Mouse (Mus musculus) spleen, postnatal 36 days (tissue): Measurements from ENCODE around the gene Ndufs8.

ENCODE experiments used
- DNase-seq, 2 experiments: peaks; one replicate each; pipeline ENCODE4 v3.0.0; 2022; ENCODE audit warnings: low spot score in 2 of 2, mixed read lengths in 1 of 2

Gene Ndufs8

GRCm38 (mm10) chr19:3905261-3905969, 7.2 kb downstream of the Ndufs8 start:
- peak in 1 of 2 experiments; percentile 45 for DNase-seq

- DNase-seq: no peak
Measured at GRCm38 (mm10) chr19:3904363-3904675, 8.3 kb downstream of the Ndufs8 start.

DNA sequence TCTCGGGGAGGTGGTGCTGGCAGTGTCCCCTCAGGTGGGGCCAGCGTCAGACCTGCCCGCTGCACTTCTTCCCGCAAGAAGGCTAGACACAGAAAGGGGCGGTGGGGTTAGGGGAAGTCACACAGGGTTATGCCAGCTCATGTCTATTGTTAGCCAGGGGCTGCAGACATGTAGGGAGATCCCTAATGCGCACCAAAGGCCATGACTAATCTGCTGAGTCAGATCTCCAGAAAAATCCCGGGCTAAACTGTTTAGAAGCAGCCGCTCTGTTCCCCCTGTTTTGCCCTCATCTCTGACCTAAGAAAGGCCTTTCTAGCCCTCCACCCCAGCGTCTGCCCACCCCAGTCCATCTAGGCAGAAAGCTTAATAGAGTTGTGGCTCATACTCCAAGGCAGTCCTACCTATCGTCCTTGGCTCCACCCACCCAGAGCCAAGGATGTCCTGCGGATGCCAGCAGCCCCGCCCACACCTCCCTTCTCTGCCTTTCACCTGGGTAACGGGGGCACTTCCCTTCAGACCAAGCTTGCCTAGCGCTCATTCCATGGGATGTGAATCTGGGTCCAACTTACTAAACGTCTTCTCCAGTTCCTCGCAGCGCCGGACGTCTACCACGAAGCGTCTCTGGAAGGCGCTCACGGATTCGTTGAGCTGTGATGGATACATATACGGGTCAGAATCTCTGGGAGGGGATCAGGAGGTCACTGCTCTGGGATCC, 8.8 kb downstream of the Ndufs8 start:
- DNase-seq: no peak

GRCm38 (mm10) chr19:3902966-3903365, 9.6 kb downstream of the Ndufs8 start:
- DNase-seq: no peak

DNA sequence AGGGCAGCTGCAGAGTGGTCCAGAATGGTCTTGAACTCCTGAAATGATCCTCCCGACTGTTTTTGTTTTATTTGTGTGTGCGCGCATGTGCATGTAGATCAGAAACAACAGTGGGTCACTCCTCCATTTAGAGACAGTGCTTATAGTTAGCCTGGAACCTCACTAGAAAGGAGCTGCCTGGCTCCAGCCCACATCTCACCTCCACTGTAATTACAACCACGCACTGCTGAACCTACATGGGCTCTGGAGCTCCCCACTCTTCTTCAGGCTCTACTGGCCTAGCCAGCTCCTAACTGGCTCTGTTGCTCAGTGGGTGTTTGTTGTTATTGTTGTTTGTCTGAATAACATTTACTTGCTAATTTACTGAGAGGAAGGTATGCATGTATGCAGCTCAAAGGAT, 13.0 kb downstream of the Ndufs8 start:
- DNase-seq: no peak

GRCm38 (mm10) chr19:3898952-3899351, 13.6 kb downstream of the Ndufs8 start:
- peak; percentile 67 to 71 for DNase-seq

DNA sequence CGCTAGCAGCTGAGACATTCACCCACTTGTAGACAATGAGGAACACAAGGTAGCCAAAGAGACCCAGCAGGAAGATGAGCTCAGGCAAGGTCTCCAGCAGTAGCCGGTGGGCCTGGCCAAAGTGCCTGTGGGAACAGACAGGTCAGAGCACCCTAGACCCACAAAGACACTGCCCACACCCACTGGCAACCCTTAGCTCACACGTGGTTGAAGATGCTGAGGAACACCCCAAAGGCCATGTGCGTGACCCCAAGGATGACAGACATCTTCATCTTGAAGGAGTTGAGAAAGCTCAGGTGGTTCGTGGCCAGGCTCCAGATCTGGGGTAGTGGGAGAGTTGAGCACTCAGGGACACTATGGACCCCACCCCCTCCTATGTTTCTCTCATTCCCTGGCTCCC, 15.0 kb downstream of the Ndufs8 start:
- DNase-seq: no peak

GRCm38 (mm10) chr19:3896208-3896607, 16.4 kb downstream of the Ndufs8 start:
- DNase-seq: no peak

GRCm38 (mm10) chr19:3895171-3895631, 17.4 kb downstream of the Ndufs8 start:
- DNase-seq: no peak

- no peak for DNase-seq
Measured at GRCm38 (mm10) chr19:3894294-3894693, 18.3 kb downstream of the Ndufs8 start.

DNA sequence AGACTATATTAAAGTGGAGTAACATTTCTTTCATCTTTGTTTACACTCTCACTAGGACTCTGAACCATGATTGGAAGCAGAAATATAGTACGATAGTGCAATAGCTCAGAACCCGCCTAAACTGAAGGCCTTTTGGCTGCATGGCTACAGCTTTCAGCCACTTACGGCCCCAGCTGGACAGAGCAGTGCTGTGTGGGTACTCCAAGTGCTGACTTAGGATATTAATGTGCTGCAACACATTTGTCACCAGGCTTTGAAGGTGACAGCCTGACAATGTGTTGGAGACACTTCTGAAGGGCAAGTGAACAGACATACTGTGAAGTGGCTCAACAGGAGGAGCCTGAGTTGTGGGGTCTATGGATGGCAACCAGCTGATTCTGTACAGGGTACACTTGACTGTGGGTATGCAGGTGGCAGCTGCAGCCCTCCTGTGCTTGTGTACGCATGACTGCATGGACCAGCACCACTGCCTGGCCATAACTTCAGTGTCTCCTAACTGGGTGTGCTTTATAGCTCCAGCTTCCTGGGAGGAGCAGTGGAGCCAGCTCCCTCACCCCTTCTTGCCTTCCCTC, 18.9 kb downstream of the Ndufs8 start:
- DNase-seq: no peak

- peak in 1 of 2 experiments; percentile 43 for DNase-seq
Measured at GRCm38 (mm10) chr19:3890181-3890580, 22.4 kb downstream of the Ndufs8 start.

DNA sequence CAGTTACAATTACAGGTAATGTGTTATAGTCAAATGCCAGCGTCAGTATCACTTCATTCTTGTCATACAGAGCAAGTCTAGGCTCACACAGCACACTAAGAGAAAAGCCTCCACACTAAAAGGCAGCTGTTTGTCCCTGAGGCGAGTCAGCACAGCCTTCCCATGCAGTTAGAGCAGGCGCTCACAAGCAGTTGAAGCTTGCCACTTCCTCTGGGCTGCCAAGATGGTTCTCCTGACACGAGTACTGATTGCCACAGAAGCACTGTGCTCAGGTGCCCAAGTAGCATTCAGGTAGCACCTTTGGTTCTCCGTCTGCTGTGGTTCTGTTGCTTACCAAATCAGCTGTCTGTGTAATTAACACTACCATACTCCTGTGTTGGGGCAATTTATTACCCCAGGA, 23.5 kb downstream of the Ndufs8 start:
- DNase-seq: no peak

DNA sequence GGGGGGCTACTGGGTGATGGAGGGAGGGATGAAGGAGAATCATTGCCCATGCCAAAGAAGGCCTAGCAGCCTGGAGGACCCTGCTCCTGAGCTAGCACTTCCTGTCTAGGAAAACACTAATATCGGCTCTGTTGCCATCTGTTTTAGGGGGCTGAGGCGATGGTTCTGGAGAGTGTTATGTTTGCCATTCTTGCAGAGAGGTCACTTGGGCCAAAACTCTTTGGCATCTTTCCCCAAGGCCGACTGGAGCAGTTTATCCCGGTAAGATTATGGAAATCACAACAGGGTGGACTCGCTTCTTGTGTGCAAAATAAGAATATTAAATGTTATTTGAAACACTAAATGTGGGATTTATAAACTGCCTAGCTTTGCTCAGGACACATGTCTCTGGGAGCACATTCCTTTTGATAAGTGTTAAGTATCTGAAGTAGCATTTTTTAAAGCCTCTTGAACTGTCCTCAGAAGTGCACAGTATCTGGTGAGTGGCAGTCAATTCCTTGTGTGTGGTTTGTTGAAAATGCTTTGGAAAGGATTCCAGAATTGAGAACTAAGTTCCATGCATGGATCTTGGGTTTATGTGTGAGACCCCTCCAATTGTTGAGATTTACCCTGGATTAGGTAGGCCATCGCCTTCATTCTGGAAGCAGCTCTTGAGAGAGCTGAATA, 28.1 kb downstream of the Ndufs8 start:
- DNase-seq: no peak

DNA sequence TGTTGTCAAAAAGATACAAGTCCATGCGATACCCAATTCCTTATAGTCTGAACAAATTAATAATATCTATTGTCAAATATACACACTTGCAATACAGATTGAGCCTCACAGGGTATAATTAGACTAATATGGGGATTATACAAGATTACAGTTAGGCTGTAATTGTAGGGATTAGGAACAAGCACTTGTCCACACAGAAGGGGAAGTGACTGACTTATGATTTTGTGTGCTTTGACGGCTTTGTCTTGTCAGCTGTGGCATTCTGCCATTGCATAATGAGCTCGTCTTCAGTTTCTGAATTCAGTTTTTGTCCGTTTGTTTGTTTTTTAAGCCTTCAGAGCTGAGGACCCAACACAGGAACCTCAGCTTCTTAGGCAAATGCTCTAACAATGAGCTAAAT, 30.4 kb downstream of the Ndufs8 start:
- DNase-seq: no peak

DNA sequence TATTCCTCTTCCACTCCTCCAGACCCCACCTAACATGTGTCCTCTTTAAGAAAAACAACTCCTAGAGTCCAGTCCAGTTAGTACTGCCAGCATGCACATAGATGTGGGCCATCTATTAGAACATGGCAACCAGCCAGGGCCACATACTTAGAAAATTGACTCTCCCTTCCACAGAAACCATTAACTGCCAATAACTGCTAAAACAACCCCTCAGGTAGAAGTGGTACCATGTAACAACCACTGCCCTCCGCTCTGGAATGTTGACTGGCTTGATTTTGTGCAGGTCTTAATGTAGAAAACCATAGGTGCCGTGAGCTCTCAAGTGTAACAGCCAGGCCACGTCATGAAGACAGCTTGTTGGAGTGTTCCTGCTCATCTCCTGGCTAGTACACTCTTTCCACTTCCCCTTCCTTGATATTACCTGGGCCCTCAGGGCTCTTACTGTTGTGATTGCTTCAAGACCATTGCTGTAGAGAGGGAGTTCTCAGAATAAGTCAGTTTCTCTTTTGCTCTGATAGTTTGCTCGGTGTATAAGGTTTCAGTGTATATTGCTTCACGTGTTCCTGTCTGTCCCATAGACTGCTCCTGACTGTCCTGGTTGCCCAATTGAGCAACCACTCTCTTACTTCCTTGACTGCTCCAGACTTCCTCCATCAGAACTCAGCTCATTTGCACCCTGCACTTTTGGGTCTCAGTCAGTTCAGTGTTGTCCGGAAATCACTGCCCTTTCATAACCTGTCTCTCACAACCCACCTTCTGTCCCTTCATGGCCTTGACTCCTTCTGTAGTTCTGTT, 32.3 kb downstream of the Ndufs8 start:
- DNase-seq: no peak

- no peak for DNase-seq
Measured at GRCm38 (mm10) chr19:3875045-3875444, 37.5 kb downstream of the Ndufs8 start.

GRCm38 (mm10) chr19:3872373-3872772, 40.2 kb downstream of the Ndufs8 start:
- DNase-seq: no peak

- DNase-seq: no peak
Measured at GRCm38 (mm10) chr19:3871468-3871867, 41.1 kb downstream of the Ndufs8 start.

GRCm38 (mm10) chr19:3868290-3868689, 44.3 kb downstream of the Ndufs8 start:
- DNase-seq: no peak

GRCm38 (mm10) chr19:3864960-3865359, 47.6 kb downstream of the Ndufs8 start:
- no peak for DNase-seq

GRCm38 (mm10) chr19:3862713-3863112, 49.9 kb downstream of the Ndufs8 start:
- DNase-seq: no peak
